Mouse (Mus musculus): ENCODE results near the gene 1190005I06Rik. TPM values are rescaled to one million over a fixed set of nuclear protein-coding genes. Genes with fewer than 3 reads are reported as not detected.

The 1190005I06Rik gene
- polyA plus RNA-seq, 1 experiment from 2014 or later = 2.0 TPM

DNA sequence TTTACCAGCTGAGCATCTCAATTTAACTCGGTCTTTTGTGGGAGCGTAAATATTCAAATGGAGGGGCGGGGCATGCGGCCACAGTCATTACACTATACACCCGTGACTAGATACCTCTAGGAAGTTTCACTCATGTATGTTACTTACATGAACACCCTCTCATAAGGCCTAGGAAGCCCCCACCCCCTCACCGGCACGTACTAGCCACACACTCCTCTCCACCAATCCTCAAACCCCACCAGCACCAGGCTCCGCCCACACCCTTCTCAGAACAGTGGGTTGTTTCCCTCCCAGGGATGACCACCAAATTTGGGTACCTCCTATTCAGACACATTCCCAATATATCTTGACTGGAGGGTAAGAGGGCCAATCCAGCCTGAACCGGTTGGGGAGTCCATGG is 40.0 kb downstream of the 1190005I06Rik start:
- no peak overlapping the region for H3K9ac ChIP-seq (replicated peaks; ENCODE audit: low read depth)
- no peaks in the 10 kb centered on the region for H3K4me1 ChIP-seq (ENCODE audit: insufficient read depth, low read depth, low read length)
- no peaks in the 10 kb centered on the region for H3K27me3 ChIP-seq (replicated peaks; ENCODE audit: insufficient read depth, low read length)
- H3K9me3 ChIP-seq (ENCODE audit: low read length) = no peaks in the 10 kb centered on the region
- H3K4me3 ChIP-seq (ENCODE audit: low read depth, low read length) = no peak overlapping the region
- no peak for DNase-seq (ENCODE audit: low spot score)
- H3K36me3 ChIP-seq (ENCODE audit: insufficient read depth, low read length) = no peaks in the 10 kb centered on the region
- TF ChIP-seq CTCF (IDR thresholded peaks at IDR 0.05) = no peak
- TF ChIP-seq EP300 (IDR thresholded peaks at IDR 0.05) = no peak
- no peak overlapping the region for H3K4me2 ChIP-seq (replicated peaks; ENCODE audit: low read depth, low read length)
- no peak overlapping the region for H3K27ac ChIP-seq (ENCODE audit: low read length)
- 80% methylated on average over 9 of the region's 9 CpGs for WGBS
- ATAC-seq = no peak

GRCm38 (mm10) chr8:120602672-120603071 is 44.8 kb downstream of the 1190005I06Rik start:
- ATAC-seq (no peak), DNase-seq (ENCODE audit: low spot score) (no peak)
- no peaks in the 10 kb centered on the region for H3K27me3 ChIP-seq (replicated peaks; ENCODE audit: insufficient read depth, low read length)

GRCm38 (mm10) chr8:120599504-120599903 is 47.9 kb downstream of the 1190005I06Rik start:
- Histone ChIP-seq H3K36me3 (ENCODE audit: insufficient read depth, low read length) (no peaks in the 10 kb centered on the region), H3K27ac (ENCODE audit: low read length) (no peak overlapping the region), H3K4me2 (replicated peaks; ENCODE audit: low read depth, low read length) (no peak overlapping the region), H3K4me1 (ENCODE audit: insufficient read depth, low read depth, low read length) (no peaks in the 10 kb centered on the region), H3K9ac (replicated peaks; ENCODE audit: low read depth) (no peak overlapping the region), H3K9me3 (ENCODE audit: low read length) (no peaks in the 10 kb centered on the region), H3K27me3 (replicated peaks; ENCODE audit: insufficient read depth, low read length) (no peaks in the 10 kb centered on the region), H3K4me3 (ENCODE audit: low read depth, low read length) (no peak overlapping the region)
- TF ChIP-seq EP300 (IDR thresholded peaks at IDR 0.05) (no peak), CTCF (IDR thresholded peaks at IDR 0.05) (peak; percentile 81)
- WGBS = 41% methylated on average over 7 of the region's 7 CpGs
- peak; percentile 32; the same call in 1 of the 2 replicates for ATAC-seq
- DNase-seq (ENCODE audit: low spot score) = peak; percentile 72

More at GRCm38 (mm10) chr8:120602672-120603071, 44.8 kb downstream of the 1190005I06Rik start:
- Histone ChIP-seq H3K27ac (ENCODE audit: low read length) (no peak overlapping the region), H3K4me2 (replicated peaks; ENCODE audit: low read depth, low read length) (no peak overlapping the region), H3K9me3 (ENCODE audit: low read length) (no peaks in the 10 kb centered on the region), H3K4me3 (ENCODE audit: low read depth, low read length) (no peak overlapping the region), H3K4me1 (ENCODE audit: insufficient read depth, low read depth, low read length) (no peaks in the 10 kb centered on the region), H3K9ac (replicated peaks; ENCODE audit: low read depth) (no peak overlapping the region), H3K36me3 (ENCODE audit: insufficient read depth, low read length) (no peaks in the 10 kb centered on the region)
- WGBS = 39% methylated on average over 6 of the region's 6 CpGs
- TF ChIP-seq EP300 (IDR thresholded peaks at IDR 0.05) (no peak), CTCF (IDR thresholded peaks at IDR 0.05) (no peak)

DNA sequence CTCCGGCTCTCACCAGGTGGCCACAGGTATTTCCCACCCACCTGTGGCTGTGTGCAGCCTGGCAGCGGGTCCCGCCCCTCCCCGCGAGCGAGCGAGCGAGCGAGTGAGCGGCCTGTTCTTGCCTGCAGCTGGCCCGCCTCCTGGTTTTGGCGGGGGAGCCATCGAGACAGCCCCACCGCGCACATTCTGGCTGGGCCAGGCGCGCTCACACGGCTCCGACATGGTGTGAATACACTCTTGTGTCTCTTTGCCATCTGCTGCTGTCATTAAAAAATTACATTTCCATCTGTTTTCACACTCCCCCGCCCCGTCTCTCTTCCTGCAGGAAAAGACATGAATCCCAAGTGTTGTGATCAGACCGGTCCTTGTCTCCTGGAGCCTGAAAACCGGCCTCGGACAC is 48.9 kb downstream of the 1190005I06Rik start:
- DNase-seq (ENCODE audit: low spot score) (peak; percentile 44), ATAC-seq (peak; percentile 53)
- peak overlapping the region; percentile 32 for H3K4me2 ChIP-seq (replicated peaks; ENCODE audit: low read depth, low read length)
- H3K4me3 ChIP-seq (ENCODE audit: low read depth, low read length) = no peak overlapping the region
- H3K4me1 ChIP-seq (ENCODE audit: insufficient read depth, low read depth, low read length) = no peaks in the 10 kb centered on the region
- no peak overlapping the region for H3K9ac ChIP-seq (replicated peaks; ENCODE audit: low read depth)
- H3K36me3 ChIP-seq (ENCODE audit: insufficient read depth, low read length) = no peaks in the 10 kb centered on the region
- WGBS = 26% methylated on average over 19 of the region's 24 CpGs
- TF ChIP-seq CTCF (IDR thresholded peaks at IDR 0.05) = no peak
- H3K27ac ChIP-seq (ENCODE audit: low read length) = no peak overlapping the region
- H3K27me3 ChIP-seq (replicated peaks; ENCODE audit: insufficient read depth, low read length) = no peaks in the 10 kb centered on the region
- no peaks in the 10 kb centered on the region for H3K9me3 ChIP-seq (ENCODE audit: low read length)

DNA sequence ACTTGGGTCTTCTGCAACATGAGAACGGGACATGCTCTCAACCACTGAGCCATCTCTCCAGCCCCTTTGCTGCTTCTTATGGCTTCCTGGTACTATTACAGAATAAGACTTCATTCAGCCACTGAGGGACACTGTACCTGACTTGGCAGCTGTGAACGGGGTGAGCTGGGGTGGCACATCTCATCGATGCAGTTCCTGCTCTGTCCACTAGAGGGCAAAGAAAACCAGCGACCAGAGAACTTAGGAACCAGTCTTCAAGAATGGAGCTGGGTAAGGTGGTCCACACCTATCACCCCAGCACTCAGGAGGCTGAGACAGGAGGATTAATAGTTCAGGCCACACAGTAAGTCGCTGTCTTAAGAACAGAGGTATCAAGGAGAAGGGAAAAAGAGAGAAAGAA is 51.5 kb downstream of the 1190005I06Rik start:
- WGBS = 11% methylated on average over 5 of the region's 5 CpGs

DNA sequence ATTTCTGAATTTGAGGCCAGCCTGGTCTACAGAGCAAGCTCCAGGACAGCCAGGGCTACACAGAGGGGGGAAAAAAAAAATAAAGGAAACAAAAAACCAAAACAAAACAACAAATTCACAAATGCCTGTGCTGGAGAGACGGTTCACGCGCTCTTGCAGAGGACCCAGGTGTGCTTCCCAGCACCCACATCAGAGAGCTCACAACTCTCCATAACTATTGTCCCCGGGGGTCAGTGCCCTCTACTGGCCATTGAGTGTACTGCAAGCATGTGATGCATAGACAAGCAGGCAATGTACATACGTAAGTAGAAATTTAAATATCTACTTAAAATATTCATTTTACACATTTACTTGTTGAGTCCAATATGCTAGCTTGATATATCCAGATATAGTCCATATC is 52.9 kb downstream of the 1190005I06Rik start:
- no peak for DNase-seq (ENCODE audit: low spot score)
- no peak for ATAC-seq
- H3K4me2 ChIP-seq (replicated peaks; ENCODE audit: low read depth, low read length) = no peak overlapping the region
- no peak overlapping the region for H3K9ac ChIP-seq (replicated peaks; ENCODE audit: low read depth)
- whole genome bisulfite sequencing = 89% methylated on average over 5 of the region's 5 CpGs
- H3K27me3 ChIP-seq (replicated peaks; ENCODE audit: insufficient read depth, low read length) = no peaks in the 10 kb centered on the region
- H3K27ac ChIP-seq (ENCODE audit: low read length) = no peak overlapping the region
- H3K9me3 ChIP-seq (ENCODE audit: low read length) = no peaks in the 10 kb centered on the region
- TF ChIP-seq EP300 (IDR thresholded peaks at IDR 0.05) (no peak), CTCF (IDR thresholded peaks at IDR 0.05) (peak; percentile 55)
- no peak overlapping the region for H3K4me3 ChIP-seq (ENCODE audit: low read depth, low read length)
- no peaks in the 10 kb centered on the region for H3K36me3 ChIP-seq (ENCODE audit: insufficient read depth, low read length)
- H3K4me1 ChIP-seq (ENCODE audit: insufficient read depth, low read depth, low read length) = 0 out of 2 replicates have a peak, but pooled peaks cover 3% of the 10 kb centered on the region

More for the DNA sequence above, 51.5 kb downstream of the 1190005I06Rik start:
- Histone ChIP-seq H3K4me1 (ENCODE audit: insufficient read depth, low read depth, low read length) (no peaks in the 10 kb centered on the region), H3K4me3 (ENCODE audit: low read depth, low read length) (no peak overlapping the region), H3K9me3 (ENCODE audit: low read length) (no peaks in the 10 kb centered on the region), H3K9ac (replicated peaks; ENCODE audit: low read depth) (no peak overlapping the region), H3K27ac (ENCODE audit: low read length) (no peak overlapping the region), H3K27me3 (replicated peaks; ENCODE audit: insufficient read depth, low read length) (no peaks in the 10 kb centered on the region), H3K36me3 (ENCODE audit: insufficient read depth, low read length) (no peaks in the 10 kb centered on the region), H3K4me2 (replicated peaks; ENCODE audit: low read depth, low read length) (no peak overlapping the region)
- DNase-seq (ENCODE audit: low spot score) = peak; percentile 64
- TF ChIP-seq CTCF (IDR thresholded peaks at IDR 0.05) (peak; percentile 93), EP300 (IDR thresholded peaks at IDR 0.05) (no peak)
- peak; percentile 40; the same call in 1 of the 2 replicates for ATAC-seq
